Mouse (Mus musculus): Measurements from ENCODE around the gene Prdm16. TPM values are rescaled to one million over a fixed set of nuclear protein-coding genes. Genes with fewer than 3 reads are reported as not detected.

Gene Prdm16
- total and polyA plus RNA-seq, 3 experiments: not detected

DNA sequence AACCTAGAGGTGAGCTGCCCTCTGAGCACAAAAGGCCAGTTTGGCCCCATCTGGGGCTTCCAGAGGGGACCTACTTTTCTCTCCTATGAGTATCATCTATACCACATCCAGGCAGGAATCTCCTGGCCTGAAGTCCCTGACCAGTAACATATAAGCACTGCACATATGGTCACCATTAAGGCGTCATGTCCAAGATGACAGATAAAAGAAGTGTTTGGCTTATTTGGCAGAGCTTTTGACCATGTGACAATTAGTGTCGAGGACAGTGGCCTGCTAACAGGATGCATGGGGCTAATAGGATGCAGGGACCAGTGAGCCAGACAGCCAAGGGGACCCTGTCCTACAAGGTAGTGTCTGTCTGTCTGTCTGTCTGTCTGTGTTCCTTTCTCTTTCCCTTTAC is 250.8 kb downstream of the Prdm16 start:
- no peak for DNase-seq (ENCODE audit: extremely low read depth)
- no peak overlapping the region for H3K4me2 ChIP-seq (ENCODE audit: insufficient read depth, low read depth, poor library complexity, severe bottlenecking)
- H3K4me1 ChIP-seq (ENCODE audit: control insufficient read depth in 1 of 2, insufficient read depth in 2 of 2): no peaks in the 10 kb centered on the region
- no peaks in the 10 kb centered on the region for H3K36me3 ChIP-seq (replicated peaks in 1 of 2; ENCODE audit: control insufficient read depth in 1 of 2, insufficient read depth in 1 of 2, low read length in 1 of 2)
- H3K9ac ChIP-seq (ENCODE audit: insufficient read depth, low read depth): no peak overlapping the region
- H3K9me3 ChIP-seq (replicated peaks; ENCODE audit: low read length): peaks cover 100% of the 10 kb centered on the region
- no peak overlapping the region for H3K27ac ChIP-seq (ENCODE audit: insufficient read depth, low read depth)
- in situ Hi-C loops (cut with MboI; ENCODE audit: low pct_ligation_motif_present, low pct_unique_long_range_greater_than_20kb, low sequenced_read_pairs) (no loop called here), dilution Hi-C loops (cut with MboI; ENCODE audit: extremely low pct_ligation_motif_present, extremely low pct_unique_long_range_greater_than_20kb, low sequenced_read_pairs) (no loop called here)
- no peaks in the 10 kb centered on the region for H3K27me3 ChIP-seq (replicated peaks)
- TF ChIP-seq POLR2AphosphoS2 (IDR thresholded peaks at IDR 0.05; ENCODE audit: low read depth, low read length) (no peak), CTCF (conservative IDR thresholded peaks at IDR 0.05 in 1 of 2, IDR thresholded peaks at IDR 0.05 in 1 of 2; ENCODE audit: low read depth in 2 of 2, low read length in 2 of 2) (no peak), IRF4 (IDR thresholded peaks at IDR 0.05; ENCODE audit: low read depth, low read length) (no peak), KAT2A (IDR thresholded peaks at IDR 0.05; ENCODE audit: insufficient replicate concordance, low read length) (no peak), USF1 (IDR thresholded peaks at IDR 0.05; ENCODE audit: low read depth, low read length) (no peak)
- H3K4me3 ChIP-seq (replicated peaks in 1 of 3; ENCODE audit: low read depth in 2 of 3, low read length in 2 of 3, poor library complexity in 1 of 3): no peak overlapping the region
- H3K79me2 ChIP-seq (replicated peaks; ENCODE audit: control insufficient read depth, extremely low read depth, insufficient read depth, poor library complexity, severe bottlenecking): no peaks in the 10 kb centered on the region

DNA sequence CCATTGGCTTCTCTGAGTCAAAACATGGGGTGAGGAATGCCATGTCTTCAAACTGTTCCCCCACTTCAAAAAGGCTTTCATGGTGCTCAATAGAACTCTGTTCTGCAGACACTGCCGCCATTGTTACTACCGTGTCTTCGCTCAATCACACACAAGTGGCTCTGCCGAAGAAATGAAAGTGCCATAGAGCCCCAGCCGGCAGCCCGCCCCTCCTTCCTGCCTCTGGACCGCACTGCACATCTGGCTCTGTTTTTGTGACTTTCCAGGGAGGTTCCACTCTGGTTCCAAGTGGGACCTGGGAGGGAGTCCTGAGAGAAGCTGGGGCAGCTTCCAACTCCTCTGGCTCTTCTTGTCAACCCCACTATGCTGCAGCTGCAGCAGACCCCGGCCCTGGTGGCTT is 251.5 kb downstream of the Prdm16 start:
- H3K27ac ChIP-seq (ENCODE audit: insufficient read depth, low read depth): no peak overlapping the region
- dilution Hi-C loops (cut with MboI; ENCODE audit: extremely low pct_ligation_motif_present, extremely low pct_unique_long_range_greater_than_20kb, low sequenced_read_pairs): no loop called here
- no peak overlapping the region for H3K4me2 ChIP-seq (ENCODE audit: insufficient read depth, low read depth, poor library complexity, severe bottlenecking)
- no peaks in the 10 kb centered on the region for H3K36me3 ChIP-seq (replicated peaks in 1 of 2; ENCODE audit: control insufficient read depth in 1 of 2, insufficient read depth in 1 of 2, low read length in 1 of 2)
- no peaks in the 10 kb centered on the region for H3K27me3 ChIP-seq (replicated peaks)
- in situ Hi-C loops (cut with MboI; ENCODE audit: low pct_ligation_motif_present, low pct_unique_long_range_greater_than_20kb, low sequenced_read_pairs): no loop called here
- no peaks in the 10 kb centered on the region for H3K79me2 ChIP-seq (replicated peaks; ENCODE audit: control insufficient read depth, extremely low read depth, insufficient read depth, poor library complexity, severe bottlenecking)
- no peaks in the 10 kb centered on the region for H3K4me1 ChIP-seq (ENCODE audit: control insufficient read depth in 1 of 2, insufficient read depth in 2 of 2)
- H3K9me3 ChIP-seq (replicated peaks; ENCODE audit: low read length): peaks cover 99% of the 10 kb centered on the region
- DNase-seq (ENCODE audit: extremely low read depth): no peak
- no peak overlapping the region for H3K4me3 ChIP-seq (replicated peaks in 1 of 3; ENCODE audit: low read depth in 2 of 3, low read length in 2 of 3, poor library complexity in 1 of 3)
- H3K9ac ChIP-seq (ENCODE audit: insufficient read depth, low read depth): no peak overlapping the region
- TF ChIP-seq ZC3H11A (IDR thresholded peaks at IDR 0.05; ENCODE audit: low read depth, low read length) (no peak), NELFE (IDR thresholded peaks at IDR 0.05; ENCODE audit: low read depth, low read length) (no peak), POLR2A (IDR thresholded peaks at IDR 0.05; ENCODE audit: low read depth, low read length) (no peak), USF2 (conservative IDR thresholded peaks at IDR 0.05; ENCODE audit: low read depth, low read length) (no peak), MAX (IDR thresholded peaks at IDR 0.05; ENCODE audit: low read length) (no peak), E2F4 (IDR thresholded peaks at IDR 0.05; ENCODE audit: insufficient replicate concordance, low read depth, low read length) (no peak), EP300 (IDR thresholded peaks at IDR 0.05; ENCODE audit: low read length) (no peak), ETS1 (conservative IDR thresholded peaks at IDR 0.05; ENCODE audit: low read depth, low read length) (no peak), GABPA (IDR thresholded peaks at IDR 0.05; ENCODE audit: insufficient replicate concordance, low read depth, low read length) (no peak), MXI1 (IDR thresholded peaks at IDR 0.05; ENCODE audit: low read depth, low read length) (no peak), ZMIZ1 (IDR thresholded peaks at IDR 0.05; ENCODE audit: low read depth, low read length) (no peak)

GRCm38 (mm10) chr4:154378876-154379275 is 257.8 kb downstream of the Prdm16 start:
- Histone ChIP-seq H3K4me1 (ENCODE audit: control insufficient read depth in 1 of 2, insufficient read depth in 2 of 2) (no peaks in the 10 kb centered on the region), H3K4me2 (ENCODE audit: insufficient read depth, low read depth, poor library complexity, severe bottlenecking) (no peak overlapping the region), H3K27me3 (replicated peaks) (no peaks in the 10 kb centered on the region), H3K79me2 (replicated peaks; ENCODE audit: control insufficient read depth, extremely low read depth, insufficient read depth, poor library complexity, severe bottlenecking) (no peaks in the 10 kb centered on the region), H3K27ac (ENCODE audit: insufficient read depth, low read depth) (no peak overlapping the region), H3K4me3 (replicated peaks in 1 of 3; ENCODE audit: low read depth in 2 of 3, low read length in 2 of 3, poor library complexity in 1 of 3) (no peak overlapping the region), H3K36me3 (replicated peaks in 1 of 2; ENCODE audit: control insufficient read depth in 1 of 2, insufficient read depth in 1 of 2, low read length in 1 of 2) (no peaks in the 10 kb centered on the region), H3K9me3 (replicated peaks; ENCODE audit: low read length) (peaks cover 90% of the 10 kb centered on the region), H3K9ac (ENCODE audit: insufficient read depth, low read depth) (no peak overlapping the region)
- dilution Hi-C loops (cut with MboI; ENCODE audit: extremely low pct_ligation_motif_present, extremely low pct_unique_long_range_greater_than_20kb, low sequenced_read_pairs) (no loop called here), in situ Hi-C loops (cut with MboI; ENCODE audit: low pct_ligation_motif_present, low pct_unique_long_range_greater_than_20kb, low sequenced_read_pairs) (no loop called here)
- TF ChIP-seq JUND (conservative IDR thresholded peaks at IDR 0.05; ENCODE audit: low read depth, low read length): no peak
- no peak for TF ChIP-seq MYC (IDR thresholded peaks at IDR 0.05; ENCODE audit: low read depth, low read length)
- TF ChIP-seq MAFK (IDR thresholded peaks at IDR 0.05; ENCODE audit: insufficient replicate concordance, low read length): no peak
- no peak for TF ChIP-seq SMC3 (IDR thresholded peaks at IDR 0.05; ENCODE audit: low read depth, low read length)
- no peak for TF ChIP-seq CHD1 (IDR thresholded peaks at IDR 0.05; ENCODE audit: low read depth, low read length)
- TF ChIP-seq PAX5 (IDR thresholded peaks at IDR 0.05; ENCODE audit: low read length): no peak
- no peak for TF ChIP-seq IRF4 (IDR thresholded peaks at IDR 0.05; ENCODE audit: low read depth, low read length)
- no peak for TF ChIP-seq NRF1 (IDR thresholded peaks at IDR 0.05; ENCODE audit: low read depth, low read length)
- TF ChIP-seq GABPA (IDR thresholded peaks at IDR 0.05; ENCODE audit: insufficient replicate concordance, low read depth, low read length): no peak
- no peak for TF ChIP-seq EP300 (IDR thresholded peaks at IDR 0.05; ENCODE audit: low read length)
- TF ChIP-seq ZMIZ1 (IDR thresholded peaks at IDR 0.05; ENCODE audit: low read depth, low read length): no peak
- DNase-seq (ENCODE audit: extremely low read depth): no peak
